Mouse (Mus musculus) kidney, adult 2 months (tissue): Measurements from ENCODE around the gene Mllt6.

Source experiments
- CTCF ChIP-seq: fragments of 200-500 bp; conservative IDR thresholded peaks from 2 replicates; pipeline ENCODE4 v1.5.1; 2011; ENCODE audit warnings: low read depth, mild to moderate bottlenecking, control low read depth, low read length, moderate library complexity, mixed read lengths; ENCODE audit not compliant: insufficient read depth, insufficient read length
- POLR2A ChIP-seq: fragments of 200-500 bp; IDR thresholded peaks from one replicate; pipeline ENCODE4 v1.6.1; 2011; ENCODE audit warnings: low read depth, low read length, control low read depth

DNA sequence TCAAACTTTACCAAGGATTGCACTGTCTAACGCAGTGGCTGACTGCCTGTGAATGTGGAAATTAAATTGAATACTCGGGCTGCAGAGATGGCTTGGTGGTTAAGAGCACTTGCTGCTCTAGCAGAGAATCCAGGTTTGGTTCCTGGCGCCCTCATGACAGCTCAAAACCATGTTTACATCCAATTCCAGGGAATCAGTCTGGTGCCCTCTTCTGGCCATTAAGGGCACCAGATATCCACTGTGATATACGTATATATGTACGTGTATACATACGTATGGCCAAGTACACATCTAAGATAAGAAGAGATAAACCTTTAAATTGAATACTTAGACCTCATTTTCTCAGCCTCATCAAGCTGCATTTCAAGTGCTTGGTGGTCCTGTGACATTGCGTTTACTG lies 3.0 kb downstream of the Mllt6 start:
- TF ChIP-seq CTCF (0 out of 2 replicates have a peak, but pooled peaks have one; percentile 9), POLR2A (no peak)
